Mouse (Mus musculus) ZHBTc4 (cell line): ENCODE results near the gene Apoa5.
A peak's percentile ranks its signal among the peaks of the same experiment; 100 is the strongest.

Experiments used
- DNase-seq: peaks from one replicate; pipeline ENCODE4 v3.0.0-alpha.2; 2011; ENCODE audit warnings: low read depth, low spot score

Apoa5 gene

GRCm38 (mm10) chr9:46268343-46268873, at the start of gene Apoa5:
Apoa5 (plus strand) TSS chr9:46268633.
- no peak for DNase-seq

DNA sequence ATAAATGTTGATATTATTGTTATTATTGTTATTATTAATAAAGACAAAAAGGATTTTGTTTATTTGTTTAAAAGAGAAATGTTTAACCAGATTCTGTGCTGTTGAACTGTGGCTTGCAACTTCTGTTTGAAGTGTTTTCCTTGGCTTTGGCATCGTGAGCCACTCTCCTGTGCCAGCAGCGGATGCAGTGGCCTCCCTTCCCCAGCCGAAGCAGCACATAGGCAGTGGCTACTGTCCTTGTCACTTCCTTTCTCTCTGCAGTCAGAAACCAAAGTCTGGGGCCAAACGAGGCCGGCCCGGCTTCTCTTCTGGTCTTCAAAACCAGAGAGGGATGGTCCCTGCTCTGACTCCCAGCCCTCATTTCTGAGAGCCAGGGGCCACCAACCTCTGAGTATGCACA, 45.3 kb upstream of the Apoa5 start:
- DNase-seq: no peak

GRCm38 (mm10) chr9:46224101-46224500, 44.3 kb upstream of the Apoa5 start:
- no peak for DNase-seq

GRCm38 (mm10) chr9:46224945-46225660, 43.3 kb upstream of the Apoa5 start:
- DNase-seq: no peak

DNA sequence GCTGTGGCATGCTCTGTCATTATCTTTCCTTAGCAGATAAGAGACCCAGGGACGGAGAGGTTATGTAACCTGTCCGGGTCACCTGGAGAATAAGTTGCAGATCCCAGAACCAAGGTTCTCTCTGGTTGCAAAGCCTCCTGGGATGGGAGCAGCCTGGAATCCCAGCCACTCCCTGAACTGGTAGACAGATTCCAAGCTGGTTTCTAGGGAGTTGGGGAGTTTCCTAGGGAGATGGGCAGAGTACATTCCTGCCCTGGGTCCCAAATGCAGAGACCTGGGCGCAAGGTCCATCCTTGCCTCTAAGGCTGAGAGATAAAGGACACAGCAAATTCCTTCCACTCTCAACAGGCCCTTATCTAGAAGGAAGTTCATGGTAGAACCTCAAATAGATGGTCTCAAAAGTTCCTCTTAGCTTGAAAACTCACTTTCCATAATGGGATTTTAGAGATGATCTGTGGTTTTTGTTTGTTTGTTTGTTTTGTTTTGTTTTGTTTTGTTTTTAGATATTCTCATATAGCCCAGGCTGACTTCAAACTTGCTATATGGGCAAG, 41.3 kb upstream of the Apoa5 start:
- DNase-seq: no peak

DNA sequence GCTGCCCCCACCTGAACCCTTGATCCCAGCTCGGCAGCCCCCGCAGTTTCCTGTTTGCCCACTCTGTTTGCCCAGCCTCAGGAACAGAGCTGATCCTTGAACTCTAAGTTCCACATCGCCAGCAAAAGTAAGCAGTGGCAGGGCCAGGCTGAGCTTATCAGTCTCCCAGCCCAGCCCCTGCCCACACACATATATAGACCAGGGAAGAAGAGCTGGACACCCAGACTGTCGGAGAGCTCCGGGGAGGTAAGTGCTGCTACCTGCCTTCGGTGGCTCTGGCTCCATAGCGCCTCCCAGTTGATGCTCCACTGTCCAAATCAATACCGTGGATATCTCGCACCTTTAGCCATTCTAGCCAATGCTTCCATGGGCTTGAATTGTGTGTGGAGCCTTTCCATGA, 39.9 kb upstream of the Apoa5 start, which contains the start of gene Apoa1:
Apoa1 (plus strand) TSS at position 90 of the 400 bp plus-strand sequence.
- DNase-seq: peak; percentile 41

- peak; percentile 96 for DNase-seq
These were observed 38.6 kb upstream of the Apoa5 start for GRCm38 (mm10) chr9:46229573-46230449.

DNA sequence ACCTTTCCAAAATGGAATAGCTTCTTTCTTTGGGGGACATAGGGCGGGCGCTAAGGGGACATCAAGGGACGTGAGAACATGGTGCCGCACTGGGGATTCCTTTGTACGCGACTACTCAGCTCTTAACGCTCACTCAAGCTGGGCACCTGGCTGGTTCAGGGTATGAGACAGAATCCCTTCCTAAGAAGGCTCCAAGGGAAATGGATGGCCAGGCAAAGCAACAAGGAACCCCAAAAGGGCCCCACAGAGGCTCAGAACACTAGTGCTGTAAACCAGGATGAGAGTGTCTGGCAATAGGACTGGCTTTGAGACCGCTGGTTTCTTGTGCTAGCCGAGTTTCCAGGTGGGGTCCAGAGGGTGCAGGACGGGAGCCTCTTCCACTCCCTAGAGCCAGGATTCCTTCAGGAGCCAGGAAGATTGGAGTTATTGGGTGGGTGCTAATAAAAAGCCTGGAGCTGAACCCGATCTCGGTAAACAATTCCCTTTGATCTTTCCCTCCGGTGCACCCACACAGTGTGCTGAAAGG, 37.9 kb upstream of the Apoa5 start:
- no peak for DNase-seq

- DNase-seq: no peak
These were observed 33.2 kb upstream of the Apoa5 start for GRCm38 (mm10) chr9:46235196-46235595.

DNA sequence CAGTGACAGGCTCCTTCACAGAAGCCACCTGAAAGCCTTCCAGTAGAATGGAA, 33.0 kb upstream of the Apoa5 start, which contains the start of gene Apoc3:
Apoc3 (minus strand) TSS at position 41 of the 53 bp plus-strand sequence.
- DNase-seq: no peak

- no peak for DNase-seq
These were observed 32.8 kb upstream of the Apoa5 start for GRCm38 (mm10) chr9:46235649-46236048.

GRCm38 (mm10) chr9:46238850-46239249, 29.6 kb upstream of the Apoa5 start:
- no peak for DNase-seq

- no peak for DNase-seq
These were observed 27.8 kb upstream of the Apoa5 start, which contains the start of gene Apoa4 for GRCm38 (mm10) chr9:46240526-46241153. Apoa4 (plus strand) TSS chr9:46240696.

DNA sequence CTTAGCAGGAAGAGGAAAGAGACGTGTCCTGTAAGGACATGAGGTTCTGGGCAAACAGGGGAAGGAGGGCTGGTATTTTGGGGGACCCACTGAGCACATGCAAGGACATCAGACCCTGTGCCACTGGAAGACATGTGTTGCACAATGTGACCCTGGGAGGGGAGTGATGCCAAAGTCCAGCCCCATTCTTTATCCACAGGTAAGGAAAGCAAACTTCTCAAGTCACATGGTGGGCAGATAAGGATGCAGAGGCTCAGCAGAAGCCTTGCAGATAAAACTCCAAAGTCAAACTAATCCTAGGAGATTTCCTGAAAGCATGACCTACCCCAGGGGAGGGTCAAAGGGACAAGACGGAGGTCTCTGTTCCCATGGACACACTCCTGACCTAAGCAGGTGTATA, 26.6 kb upstream of the Apoa5 start:
- no peak for DNase-seq

GRCm38 (mm10) chr9:46243122-46243521, 25.3 kb upstream of the Apoa5 start:
- no peak for DNase-seq

GRCm38 (mm10) chr9:46243584-46243983, 24.8 kb upstream of the Apoa5 start:
- DNase-seq: peak; percentile 34

DNA sequence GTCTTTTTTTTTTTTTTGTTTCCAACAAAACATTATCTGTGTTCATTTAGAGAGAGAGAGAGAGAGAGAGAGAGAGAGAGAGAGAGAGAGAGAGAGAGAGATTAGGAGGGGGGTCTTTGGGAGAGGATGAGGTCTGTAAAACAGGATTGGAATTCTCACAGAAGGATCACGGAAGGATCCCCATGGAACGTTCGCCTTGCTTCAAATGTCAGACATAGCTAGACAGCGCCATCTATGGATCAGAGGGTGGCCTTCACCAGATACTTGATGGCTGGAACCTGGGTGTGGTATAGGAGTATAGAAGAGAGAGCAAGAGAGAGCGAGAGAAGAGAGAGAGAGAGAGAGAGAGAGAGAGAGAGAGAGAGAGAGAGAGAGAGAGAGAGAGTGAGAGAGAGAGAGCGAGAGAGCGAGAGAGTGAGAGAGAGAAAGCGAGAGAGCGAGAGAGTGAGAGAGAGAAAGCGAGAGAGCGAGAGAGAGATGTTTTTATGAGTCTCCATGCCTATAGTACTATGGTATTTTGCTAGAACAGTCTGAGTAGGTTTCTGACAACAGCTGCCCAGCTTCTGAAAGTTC, 21.6 kb upstream of the Apoa5 start:
- peak; percentile 70 for DNase-seq

- DNase-seq: no peak
These were observed 12.3 kb upstream of the Apoa5 start for GRCm38 (mm10) chr9:46256177-46256576.

DNA sequence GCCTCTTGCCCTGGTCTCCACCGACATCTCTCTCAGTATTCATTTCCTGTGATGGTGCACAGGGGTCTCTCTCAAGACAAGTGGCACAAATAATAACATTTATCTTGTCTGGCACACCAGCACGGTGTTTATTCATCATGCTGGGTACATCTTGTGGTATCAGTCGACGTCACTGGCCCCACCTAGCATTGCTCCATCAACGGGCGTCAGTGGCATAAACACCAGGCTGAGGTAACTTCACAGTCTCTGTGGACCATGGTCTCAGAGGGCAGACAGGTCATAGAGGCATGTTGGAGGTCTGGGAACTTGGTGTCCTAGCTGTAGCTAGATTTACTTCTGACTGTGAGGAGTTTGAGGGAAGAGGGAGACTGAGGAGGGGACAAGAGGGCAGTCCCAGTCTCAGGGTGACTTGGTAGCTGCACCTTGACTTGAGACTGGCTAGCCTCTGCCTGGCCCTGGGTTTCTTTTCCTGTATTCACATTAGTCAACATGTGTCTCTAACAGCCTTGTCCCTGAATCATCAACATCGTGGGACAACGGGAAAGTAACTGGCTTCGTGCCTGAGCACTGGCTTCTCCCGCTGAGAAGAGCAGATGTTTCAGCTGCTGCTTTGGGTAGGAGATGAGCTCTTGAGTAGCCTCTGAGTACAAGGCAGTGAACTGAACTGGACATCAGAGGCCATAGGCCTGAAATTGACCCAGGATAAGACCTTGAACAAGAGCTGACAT, 11.6 kb upstream of the Apoa5 start:
- DNase-seq: no peak

DNA sequence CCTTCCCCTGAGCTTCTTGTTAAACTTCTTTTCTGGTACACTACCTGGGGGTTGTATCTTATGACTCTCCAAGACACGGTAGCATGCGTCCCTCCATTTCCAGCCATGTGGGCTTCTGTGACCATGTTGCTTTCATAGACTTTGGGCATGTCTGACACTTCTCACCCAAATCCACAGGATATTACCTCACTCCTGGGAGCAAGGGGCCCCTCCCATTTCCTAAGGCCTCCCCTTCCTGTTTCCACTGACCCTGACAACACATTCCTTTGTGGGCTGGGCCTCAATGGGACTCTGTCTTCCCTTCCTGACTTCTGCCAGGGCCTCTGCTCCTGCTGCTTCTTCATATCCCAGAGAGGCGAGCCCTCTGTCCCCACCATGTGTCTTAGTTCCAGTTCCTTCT, 10.9 kb upstream of the Apoa5 start:
- peak; percentile 84 for DNase-seq

DNA sequence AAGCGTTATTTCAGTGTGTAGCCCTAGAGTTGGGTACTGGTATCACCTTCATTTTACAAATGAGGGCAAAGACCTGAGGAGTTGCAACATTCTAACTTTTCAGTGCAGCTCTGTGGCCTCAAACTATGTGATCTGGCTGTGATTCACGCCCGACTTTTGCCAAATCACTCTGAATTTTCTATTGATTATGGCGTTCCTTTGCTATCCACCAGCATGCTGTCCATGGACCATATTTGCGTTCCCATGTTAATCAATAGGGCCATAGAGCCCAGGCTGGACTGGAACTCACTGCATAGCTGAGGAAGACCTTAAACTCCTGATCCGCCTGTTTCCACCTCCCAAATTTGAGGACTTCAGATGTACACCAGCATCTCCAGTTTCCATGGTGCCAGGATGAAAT, 9.3 kb upstream of the Apoa5 start:
- DNase-seq: no peak
